Mouse (Mus musculus): Measurements from ENCODE around the gene Tbl1x. TPM values are rescaled to one million over a fixed set of nuclear protein-coding genes. Genes with fewer than 3 reads are reported as not detected.
A peak's percentile ranks its signal among the peaks of the same experiment; 100 is the strongest.

Tbl1x gene
- polyA plus RNA-seq, 1 experiment, result 30.0 TPM

DNA sequence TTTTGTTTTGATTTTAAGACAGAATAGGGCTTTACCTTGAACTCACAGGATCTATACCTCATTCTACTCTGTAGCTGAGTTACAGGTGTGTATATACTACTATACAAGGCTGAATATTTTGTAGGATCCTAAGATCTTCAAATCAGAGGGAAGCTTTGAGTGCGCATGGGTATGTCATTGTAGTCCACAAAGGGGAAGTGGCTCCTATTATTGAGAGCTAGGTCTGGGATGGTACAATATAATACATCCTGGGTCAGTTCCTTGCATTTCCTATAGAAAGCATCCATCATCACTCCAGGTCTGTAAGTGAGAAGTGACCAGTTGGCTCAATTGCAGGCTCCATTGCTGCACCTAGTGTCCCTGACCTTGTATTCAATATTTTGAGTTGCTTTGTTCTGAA, 102.2 kb downstream of the Tbl1x start:
- 100% methylated on average over 1 of the region's 1 CpGs for WGBS
- Histone ChIP-seq H3K4me3 (ENCODE audit: control insufficient read depth, insufficient read depth, low read length) (no peak overlapping the region), H3K27ac (ENCODE audit: control insufficient read depth, insufficient read depth, low read length) (no peak overlapping the region), H3K36me3 (ENCODE audit: control insufficient read depth, insufficient read depth, low read length) (no peaks in the 10 kb centered on the region), H3K4me1 (replicated peaks; ENCODE audit: control insufficient read depth, insufficient read depth, low read length) (no peaks in the 10 kb centered on the region), H3K27me3 (ENCODE audit: control insufficient read depth, insufficient read depth, low read length) (no peaks in the 10 kb centered on the region)
- DNase-seq, result no peak
- no peak for TF ChIP-seq CTCF (IDR thresholded peaks at IDR 0.05; ENCODE audit: borderline replicate concordance, control insufficient read depth, extremely low read depth, insufficient read depth, low read length, poor library complexity)
- TF ChIP-seq POLR2A (IDR thresholded peaks at IDR 0.05; ENCODE audit: control insufficient read depth, extremely low read depth, insufficient read depth, low read length, poor library complexity), result no peak

DNA sequence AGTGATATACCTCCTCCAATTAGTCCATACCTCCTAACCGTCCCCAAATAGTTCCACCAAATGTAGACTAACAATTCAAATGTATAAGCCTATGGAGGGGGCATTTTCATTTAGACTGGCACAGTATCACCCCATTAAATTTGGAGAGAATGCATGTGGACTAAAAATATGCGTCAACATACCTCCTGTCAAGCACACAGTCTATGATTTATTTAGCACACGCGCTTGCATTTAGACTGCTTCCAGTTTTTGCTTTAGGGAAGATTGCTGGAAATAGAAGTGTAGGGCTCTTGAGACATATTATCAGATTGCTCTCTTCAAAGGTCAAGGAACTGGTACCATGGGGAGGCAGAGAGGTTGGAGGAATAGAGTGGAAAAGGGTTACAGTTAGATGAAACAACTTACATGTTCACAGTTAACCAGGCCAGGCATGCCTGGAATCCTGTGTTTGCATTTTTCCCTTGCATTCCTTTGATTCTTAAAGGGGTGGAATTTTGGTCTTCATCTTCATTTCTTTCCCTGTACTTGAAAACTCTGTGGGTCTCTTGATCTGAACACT, 105.0 kb downstream of the Tbl1x start:
- WGBS, result 91% methylated on average over 4 of the region's 4 CpGs

DNA sequence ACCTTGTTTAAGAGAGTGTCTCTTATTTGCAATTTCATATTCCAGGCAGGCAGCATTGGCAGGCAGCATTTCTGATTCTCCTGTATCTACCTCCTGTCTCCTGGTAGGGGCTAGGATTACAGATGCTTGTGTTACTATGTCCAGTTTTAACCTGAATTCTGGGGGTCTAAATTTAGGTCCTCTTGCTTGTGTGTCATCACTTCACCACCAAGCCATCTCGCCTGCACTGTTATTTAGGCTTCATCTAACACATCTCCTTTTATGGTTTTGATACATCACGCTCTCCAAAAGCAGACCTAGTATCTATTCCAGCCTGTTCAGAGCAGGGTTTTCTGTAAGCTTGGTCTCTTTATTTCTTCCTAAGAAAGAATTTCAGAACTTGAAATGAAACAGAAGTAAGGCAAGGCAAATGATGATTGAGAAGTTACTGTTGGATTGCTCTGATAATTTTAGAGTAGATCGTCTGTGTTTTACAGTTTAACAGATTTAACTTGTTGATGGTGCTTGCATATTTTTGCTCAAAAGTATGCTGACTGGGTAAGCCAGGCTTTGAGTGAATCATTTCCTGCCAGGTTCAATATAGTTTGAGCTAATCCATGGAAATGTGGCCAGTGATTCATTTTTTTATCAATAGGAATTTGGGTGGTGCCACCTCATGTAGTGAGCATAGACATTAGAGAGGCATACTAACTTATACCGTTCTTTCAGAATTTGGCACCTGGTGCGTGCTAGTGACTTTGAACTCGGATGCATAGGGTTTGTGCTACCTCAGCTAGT, 106.7 kb downstream of the Tbl1x start:
- WGBS, result 87% methylated on average over 6 of the region's 6 CpGs
- Histone ChIP-seq H3K4me3 (ENCODE audit: control insufficient read depth, insufficient read depth, low read length) (no peak overlapping the region), H3K36me3 (ENCODE audit: control insufficient read depth, insufficient read depth, low read length) (no peaks in the 10 kb centered on the region), H3K4me1 (replicated peaks; ENCODE audit: control insufficient read depth, insufficient read depth, low read length) (no peaks in the 10 kb centered on the region), H3K27me3 (ENCODE audit: control insufficient read depth, insufficient read depth, low read length) (no peaks in the 10 kb centered on the region), H3K27ac (ENCODE audit: control insufficient read depth, insufficient read depth, low read length) (no peak overlapping the region)
- no peak for DNase-seq
- TF ChIP-seq CTCF (IDR thresholded peaks at IDR 0.05; ENCODE audit: borderline replicate concordance, control insufficient read depth, extremely low read depth, insufficient read depth, low read length, poor library complexity), result no peak
- no peak for TF ChIP-seq POLR2A (IDR thresholded peaks at IDR 0.05; ENCODE audit: control insufficient read depth, extremely low read depth, insufficient read depth, low read length, poor library complexity)

More for the DNA sequence above, 105.0 kb downstream of the Tbl1x start:
- Histone ChIP-seq H3K4me3 (ENCODE audit: control insufficient read depth, insufficient read depth, low read length) (no peak overlapping the region), H3K36me3 (ENCODE audit: control insufficient read depth, insufficient read depth, low read length) (no peaks in the 10 kb centered on the region), H3K4me1 (replicated peaks; ENCODE audit: control insufficient read depth, insufficient read depth, low read length) (no peaks in the 10 kb centered on the region), H3K27me3 (ENCODE audit: control insufficient read depth, insufficient read depth, low read length) (no peaks in the 10 kb centered on the region), H3K27ac (ENCODE audit: control insufficient read depth, insufficient read depth, low read length) (no peak overlapping the region)
- TF ChIP-seq CTCF (IDR thresholded peaks at IDR 0.05; ENCODE audit: borderline replicate concordance, control insufficient read depth, extremely low read depth, insufficient read depth, low read length, poor library complexity), result no peak
- no peak for TF ChIP-seq POLR2A (IDR thresholded peaks at IDR 0.05; ENCODE audit: control insufficient read depth, extremely low read depth, insufficient read depth, low read length, poor library complexity)
- DNase-seq, result no peak

DNA sequence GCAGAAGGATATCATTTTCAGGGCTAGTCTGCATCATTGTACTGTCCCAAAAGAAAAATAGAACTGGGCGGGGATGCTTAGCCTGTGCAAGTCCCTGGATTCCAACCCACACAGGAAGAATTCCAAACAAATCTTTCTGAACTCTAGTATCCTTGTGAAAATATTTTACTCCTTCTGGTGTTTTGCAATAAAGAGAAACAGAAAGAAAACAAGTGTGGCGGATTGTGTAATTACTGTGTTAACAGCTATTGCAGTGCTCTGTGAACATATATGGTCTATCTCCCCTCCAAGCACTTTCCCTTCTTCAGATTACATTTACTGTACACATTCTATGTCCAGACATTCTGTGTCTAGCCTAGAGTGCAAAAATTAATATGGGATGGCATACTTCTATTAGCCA, 119.6 kb downstream of the Tbl1x start:
- WGBS, result 92% methylated on average over 2 of the region's 2 CpGs
- Histone ChIP-seq H3K27ac (ENCODE audit: control insufficient read depth, insufficient read depth, low read length) (no peak overlapping the region), H3K4me3 (ENCODE audit: control insufficient read depth, insufficient read depth, low read length) (no peak overlapping the region), H3K4me1 (replicated peaks; ENCODE audit: control insufficient read depth, insufficient read depth, low read length) (no peaks in the 10 kb centered on the region), H3K36me3 (ENCODE audit: control insufficient read depth, insufficient read depth, low read length) (no peaks in the 10 kb centered on the region), H3K27me3 (ENCODE audit: control insufficient read depth, insufficient read depth, low read length) (no peaks in the 10 kb centered on the region)
- no peak for DNase-seq
- TF ChIP-seq CTCF (IDR thresholded peaks at IDR 0.05; ENCODE audit: borderline replicate concordance, control insufficient read depth, extremely low read depth, insufficient read depth, low read length, poor library complexity), result no peak
- no peak for TF ChIP-seq POLR2A (IDR thresholded peaks at IDR 0.05; ENCODE audit: control insufficient read depth, extremely low read depth, insufficient read depth, low read length, poor library complexity)

DNA sequence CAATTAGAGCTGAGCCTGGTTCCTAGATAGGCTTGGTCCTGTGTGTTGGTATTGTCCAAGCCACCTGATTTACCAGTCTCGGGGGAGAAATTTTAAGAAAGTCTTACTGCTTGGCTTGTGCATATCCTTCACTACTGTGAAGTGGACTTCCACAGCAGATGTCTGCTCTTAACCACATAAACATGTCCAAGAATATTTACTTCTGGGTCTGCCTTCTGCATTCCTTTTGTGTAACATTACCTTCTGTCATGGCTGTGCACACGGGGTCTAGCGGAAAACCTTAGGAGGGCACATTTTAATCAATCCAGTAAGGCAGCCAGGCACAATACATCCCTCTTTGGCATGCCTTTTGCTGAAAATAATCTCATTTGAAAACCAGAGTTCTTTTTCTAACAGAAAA, 125.7 kb downstream of the Tbl1x start:
- 97% methylated on average over 3 of the region's 3 CpGs for WGBS
- DNase-seq, result no peak
- no peak for TF ChIP-seq CTCF (IDR thresholded peaks at IDR 0.05; ENCODE audit: borderline replicate concordance, control insufficient read depth, extremely low read depth, insufficient read depth, low read length, poor library complexity)
- TF ChIP-seq POLR2A (IDR thresholded peaks at IDR 0.05; ENCODE audit: control insufficient read depth, extremely low read depth, insufficient read depth, low read length, poor library complexity), result no peak
- H3K4me3 ChIP-seq (ENCODE audit: control insufficient read depth, insufficient read depth, low read length), result no peak overlapping the region
- no peaks in the 10 kb centered on the region for H3K27me3 ChIP-seq (ENCODE audit: control insufficient read depth, insufficient read depth, low read length)
- no peak overlapping the region for H3K27ac ChIP-seq (ENCODE audit: control insufficient read depth, insufficient read depth, low read length)
- H3K36me3 ChIP-seq (ENCODE audit: control insufficient read depth, insufficient read depth, low read length), result no peaks in the 10 kb centered on the region
- no peaks in the 10 kb centered on the region for H3K4me1 ChIP-seq (replicated peaks; ENCODE audit: control insufficient read depth, insufficient read depth, low read length)

DNA sequence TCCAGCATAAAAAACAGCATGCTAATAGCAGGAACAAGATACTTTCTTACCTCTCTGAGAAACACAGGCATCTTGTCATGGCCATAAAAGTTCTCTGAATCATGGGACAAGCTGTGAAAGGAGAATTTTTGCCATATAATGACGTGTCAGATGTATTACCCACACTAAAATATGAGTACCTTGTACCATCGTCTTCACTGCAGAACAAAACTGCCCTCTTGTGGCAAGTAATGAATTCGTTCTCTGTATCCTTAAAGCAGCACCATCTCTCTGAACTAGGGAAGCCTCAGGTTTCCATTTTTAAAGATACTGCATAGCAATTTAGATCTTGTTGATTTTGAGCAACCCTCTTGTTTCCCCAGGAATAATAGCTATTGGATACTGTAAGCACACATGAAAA, 127.3 kb downstream of the Tbl1x start:
- TF ChIP-seq POLR2A (IDR thresholded peaks at IDR 0.05; ENCODE audit: control insufficient read depth, extremely low read depth, insufficient read depth, low read length, poor library complexity) (no peak), CTCF (IDR thresholded peaks at IDR 0.05; ENCODE audit: borderline replicate concordance, control insufficient read depth, extremely low read depth, insufficient read depth, low read length, poor library complexity) (no peak)
- H3K36me3 ChIP-seq (ENCODE audit: control insufficient read depth, insufficient read depth, low read length), result no peaks in the 10 kb centered on the region; the same call in 1 of the 2 replicates
- no peaks in the 10 kb centered on the region for H3K4me1 ChIP-seq (replicated peaks; ENCODE audit: control insufficient read depth, insufficient read depth, low read length)
- no peak overlapping the region for H3K27ac ChIP-seq (ENCODE audit: control insufficient read depth, insufficient read depth, low read length)
- WGBS, result 5% methylated on average over 3 of the region's 3 CpGs
- peak; percentile 44 for DNase-seq
- no peak overlapping the region for H3K4me3 ChIP-seq (ENCODE audit: control insufficient read depth, insufficient read depth, low read length)
- H3K27me3 ChIP-seq (ENCODE audit: control insufficient read depth, insufficient read depth, low read length), result no peaks in the 10 kb centered on the region

Measured in thymus, adult 2 months (tissue).